Mouse (Mus musculus) subcutaneous adipose tissue, adult 2 months (tissue): ENCODE measurements around the gene Tmem121. TPM values are rescaled to one million over a fixed set of nuclear protein-coding genes. Genes with fewer than 3 reads are reported as not detected.

Experiments used
- polyA plus RNA-seq: library from polyadenylated mRNA; depleted of rRNA; stranded (reverse); fragments of >200 nt; gene quantifications from 2 replicates; pipeline ENCODE4 v1.2.3, GENCODE M21; 2012; ENCODE audit warnings: low replicate concordance; rRNA removed

The Tmem121 gene
- polyA plus RNA-seq = 0.39 and 7.6 TPM in 2 replicates

DNA sequence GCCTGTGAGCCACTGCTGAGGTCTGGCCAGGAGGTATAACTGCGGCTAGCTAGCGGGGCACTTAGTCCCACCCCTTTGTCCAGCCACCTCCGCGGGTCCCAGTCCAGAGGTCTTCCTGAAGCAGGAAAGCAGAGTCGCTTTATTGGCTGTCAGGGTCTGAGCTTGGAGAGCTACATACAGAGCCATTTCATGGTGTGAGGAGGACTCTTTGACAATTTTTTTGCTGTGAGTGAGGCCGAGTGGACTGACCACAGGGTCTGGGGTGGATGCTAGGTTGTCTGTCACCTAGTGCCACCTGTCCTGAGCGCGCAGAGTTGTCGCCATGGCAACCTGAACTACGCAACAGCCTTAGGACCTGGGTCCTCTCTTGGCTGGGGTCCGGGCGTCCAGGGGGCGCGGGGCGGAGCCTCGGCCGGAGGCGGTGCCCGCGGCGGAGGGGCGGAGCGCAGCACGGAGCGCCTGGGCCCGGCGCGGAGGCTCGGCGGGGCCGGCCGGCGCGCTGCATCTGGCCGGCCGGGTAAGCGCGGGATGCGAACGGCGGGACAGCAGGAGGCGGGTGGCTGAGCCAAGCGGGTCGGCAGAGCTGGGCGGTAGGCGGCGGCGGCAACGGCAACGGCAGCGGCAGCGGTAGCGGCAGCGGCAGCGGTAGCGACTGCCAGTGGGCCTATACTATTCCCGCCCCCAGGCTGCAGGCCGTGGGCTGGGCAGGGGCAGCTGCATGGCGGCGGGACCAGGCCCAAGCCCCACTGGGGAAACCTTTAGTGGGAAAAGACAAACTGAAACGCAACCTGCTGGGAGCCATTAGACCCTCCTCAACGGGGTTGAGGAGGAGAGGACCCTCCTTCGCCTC lies at the start of gene Tmem121:
TSS of gene Tmem121 (plus strand) at position 489 of the 850 bp plus-strand sequence.

DNA sequence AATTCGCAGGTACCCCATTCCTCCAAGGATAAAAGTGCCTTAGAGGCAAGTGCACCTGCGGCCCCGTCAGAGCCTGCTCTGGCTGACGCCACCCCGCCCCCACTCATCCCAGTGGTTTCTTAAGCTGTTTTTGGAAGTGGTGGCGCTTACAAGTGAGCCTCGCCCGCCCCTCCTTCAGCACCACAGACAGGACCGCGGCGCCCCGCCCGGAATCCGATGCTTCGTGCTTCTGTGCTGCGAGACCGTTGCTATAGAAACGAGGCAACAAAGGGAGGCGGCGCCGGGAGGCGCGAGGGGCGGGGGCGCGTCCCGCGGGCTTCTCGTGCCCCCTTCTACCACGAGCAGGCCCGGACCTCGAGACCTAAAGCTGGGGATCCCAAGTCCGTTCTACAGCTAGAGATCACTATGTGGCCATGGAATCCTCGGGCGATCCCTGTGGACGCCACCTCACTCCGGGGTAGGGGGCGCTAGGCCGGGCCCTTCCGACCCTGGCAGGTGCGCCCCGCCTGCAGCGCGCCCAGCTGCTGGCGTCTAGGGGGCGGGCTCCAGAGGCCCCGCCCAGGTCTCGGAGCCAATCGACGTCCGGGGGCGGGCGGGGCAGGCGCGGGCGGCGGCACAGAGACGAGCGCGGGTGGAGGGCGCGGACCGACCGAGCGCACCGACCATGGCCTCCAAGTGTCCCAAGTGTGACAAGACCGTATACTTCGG lies 45.7 kb upstream of the Tmem121 start, which contains the start of gene Crip2:
TSS of gene Crip2 (plus strand) at position 329 of the 708 bp plus-strand sequence.

DNA sequence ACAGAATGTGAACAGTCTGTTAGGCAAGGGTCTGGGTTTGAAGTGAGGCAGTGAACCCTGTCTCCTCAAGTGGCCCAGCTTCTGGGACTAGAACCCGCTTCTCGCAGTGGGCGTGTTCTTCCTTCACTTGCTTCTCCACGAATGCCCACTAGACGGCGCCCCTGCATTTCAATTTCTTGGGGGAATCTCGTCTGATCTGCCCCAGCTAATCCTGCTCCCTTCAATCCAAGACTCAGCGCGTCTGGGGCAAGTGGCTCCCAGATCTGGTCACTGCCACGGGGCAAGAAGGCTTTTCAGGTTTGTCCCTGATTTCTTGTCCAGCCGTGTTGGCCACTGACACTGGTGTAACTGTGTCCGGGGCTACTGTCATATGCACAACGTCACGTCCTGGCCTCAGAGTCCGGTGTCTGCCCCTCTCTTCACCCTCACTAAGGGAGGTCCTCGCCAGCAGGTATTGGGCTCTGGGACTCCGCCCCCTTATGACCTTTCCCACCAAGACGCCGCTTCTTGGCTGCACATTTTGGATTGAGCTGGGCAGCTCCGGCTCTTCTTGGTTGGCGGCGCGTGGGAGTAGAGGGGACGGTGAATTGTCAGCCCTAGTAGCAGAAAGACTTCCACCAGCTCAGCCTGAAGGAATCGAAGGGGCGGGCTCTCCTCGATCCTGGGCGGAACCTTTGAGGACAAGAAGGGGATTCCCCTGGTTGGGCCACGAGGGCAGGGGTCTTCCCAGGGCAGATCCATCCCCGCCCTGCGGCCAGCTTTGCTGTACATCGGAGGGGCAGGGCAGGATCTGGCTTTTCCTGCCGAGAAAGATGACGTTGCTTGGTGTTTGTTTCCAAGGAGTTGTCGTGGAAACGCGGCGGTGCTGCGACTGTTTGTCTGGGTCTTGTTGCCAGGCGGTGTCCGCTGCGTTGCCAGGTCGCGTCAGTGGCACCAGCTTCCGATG lies 39.3 kb upstream of the Tmem121 start, which contains the start of gene Crip1:
TSS of gene Crip1 (plus strand) at position 205 of the 946 bp plus-strand sequence.

DNA sequence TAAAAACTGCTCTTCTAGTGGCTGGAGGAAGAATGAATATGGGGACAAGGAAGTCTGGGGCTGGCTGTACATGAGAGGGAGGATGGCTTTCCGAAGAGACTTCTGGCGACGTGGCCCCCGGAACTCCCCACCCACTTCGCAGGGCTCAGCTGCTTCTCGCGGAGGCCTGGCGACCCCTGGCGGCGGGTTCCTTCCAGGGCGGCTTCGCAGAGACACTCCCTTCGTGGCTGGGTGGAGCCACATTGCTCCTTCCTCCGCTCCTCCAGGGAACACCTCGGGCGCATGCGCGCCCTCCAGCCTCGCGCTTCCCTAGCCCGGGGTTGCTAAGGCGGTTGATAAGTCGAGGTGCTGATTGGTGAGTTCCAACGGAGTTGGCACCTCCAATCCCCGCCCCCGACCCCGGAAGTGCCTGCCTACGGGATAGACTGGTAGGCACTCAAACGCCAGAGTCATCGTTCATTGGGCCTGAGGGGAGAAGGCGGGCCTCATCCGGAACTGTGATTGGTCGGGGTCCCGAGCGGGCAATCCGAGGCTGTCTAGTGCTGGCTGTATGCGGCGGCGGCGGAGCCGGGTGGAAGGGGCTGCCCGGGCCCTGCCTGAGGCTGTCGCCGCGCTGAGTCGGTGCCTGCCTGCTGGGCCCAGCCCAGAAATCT lies 29.7 kb upstream of the Tmem121 start, which contains the start of gene Tedc1:
TSS of gene Tedc1 (plus strand) at position 535 of the 653 bp plus-strand sequence.

Other genes with a start within 250 kb of the Tmem121 start
- gene Nudt14, start 243.8 kb upstream of the Tmem121 start, polyA plus RNA-seq = 36.9 and 40.6 TPM in 2 replicates
- gene Btbd6, start 209.4 kb upstream of the Tmem121 start, polyA plus RNA-seq = 23.5 and 40.2 TPM in 2 replicates
- gene Brf1, start 185.2 kb upstream of the Tmem121 start, polyA plus RNA-seq = 41.5 and 84.3 TPM in 2 replicates
- gene Pacs2, start 171.4 kb upstream of the Tmem121 start, polyA plus RNA-seq = 55.4 and 68.3 TPM in 2 replicates
- 0.28 TPM in 1 of 2 replicates, not detected in the other for gene Tex22, start 111.4 kb upstream of the Tmem121 start, polyA plus RNA-seq
- 53.8 and 92.7 TPM in 2 replicates for gene Mta1, start 87.7 kb upstream of the Tmem121 start, polyA plus RNA-seq
- 322 and 456 TPM in 2 replicates for gene Crip2, start 45.7 kb upstream of the Tmem121 start, polyA plus RNA-seq
- gene Crip1, start 39.6 kb upstream of the Tmem121 start, polyA plus RNA-seq = 1,377 and 1,405 TPM in 2 replicates
- gene Tedc1, start 29.5 kb upstream of the Tmem121 start, polyA plus RNA-seq = 1.2 and 11.7 TPM in 2 replicates